Mouse (Mus musculus): ENCODE data around the gene Nbas. TPM values are rescaled to one million over a fixed set of nuclear protein-coding genes. Genes with fewer than 3 reads are reported as not detected.

The Nbas gene
- 14.6 and 15.0 TPM in 2 replicates for polyA plus RNA-seq (2015; fragmentation: Nextera tagmentation; extraction: Ambion mirVana)

DNA sequence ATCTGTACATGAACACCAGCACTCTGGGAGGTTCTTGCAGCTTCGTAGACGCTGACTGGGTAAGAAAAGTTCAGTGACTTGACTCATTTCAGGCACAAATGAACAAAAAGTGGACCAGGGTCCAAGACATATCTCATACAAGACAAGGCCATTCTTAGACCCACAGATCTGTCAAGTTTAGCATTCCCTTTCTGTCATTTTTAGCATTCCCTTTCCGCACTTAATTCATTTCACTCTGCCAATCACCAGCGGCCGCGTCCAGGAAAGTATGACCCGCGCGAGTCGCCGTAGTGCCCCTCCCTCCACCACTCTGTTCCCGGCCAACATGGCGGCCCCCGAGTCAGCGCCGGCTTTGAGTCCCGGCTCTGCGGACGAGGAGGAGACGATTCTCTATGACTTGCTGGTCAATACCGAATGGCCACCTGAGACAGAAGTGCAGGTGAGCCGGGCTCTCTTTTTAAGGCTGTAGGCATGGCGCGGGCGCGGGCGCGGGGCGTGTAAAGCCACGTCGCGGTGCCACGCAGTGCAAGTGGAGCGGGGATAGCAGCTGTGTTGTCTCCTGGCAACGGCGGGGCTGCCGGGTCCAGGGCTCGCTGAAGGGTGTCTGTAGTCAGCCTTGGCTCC is at the start of gene Nbas:
Gene Nbas, plus strand, starts transcription at position 308 of the 624 bp plus-strand sequence.
- peak; percentile 84 for ATAC-seq (ENCODE audit: insufficient number of reproducible peaks, insufficient read depth, low FRiP score, low TSS enrichment, low read depth)
- H3K4me2 ChIP-seq, result peak within 1 kb of the TSS; percentile 78
- H3K9ac ChIP-seq, result peak within 1 kb of the TSS; percentile 83
- WGBS, result 3% methylated on average over 38 of the region's 38 CpGs
- no peaks in the 10 kb centered on the region for H3K27me3 ChIP-seq
- peak within 1 kb of the TSS; percentile 75 for H3K4me3 ChIP-seq
- H3K36me3 ChIP-seq, result no peaks in the 10 kb centered on the region
- no peaks in the 10 kb centered on the region for H3K9me3 ChIP-seq
- peaks cover 7% of the 10 kb centered on the region for H3K4me1 ChIP-seq
- no peak within 1 kb of the TSS for H3K27ac ChIP-seq

DNA sequence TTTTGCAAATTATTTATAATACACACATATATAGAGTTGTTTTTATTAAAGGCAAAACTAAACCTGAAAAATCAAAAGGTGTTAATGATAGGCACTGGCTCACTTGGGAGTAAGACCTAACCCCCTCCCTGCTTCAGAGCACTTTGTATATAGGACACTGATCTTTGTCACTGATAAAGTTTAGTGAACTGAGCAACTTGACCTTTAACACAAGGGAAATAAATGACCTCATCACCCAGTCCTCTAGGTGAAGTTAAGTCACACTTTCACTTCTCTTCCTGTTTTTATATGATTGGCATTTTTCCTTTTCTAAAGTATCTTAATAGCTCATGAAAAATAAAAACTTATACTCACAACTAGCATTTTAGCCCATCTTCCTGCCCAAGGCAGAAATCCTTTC is 26.5 kb upstream of the Nbas start:
- Histone ChIP-seq H3K9me3 (no peaks in the 10 kb centered on the region), H3K27ac (no peak overlapping the region), H3K27me3 (no peaks in the 10 kb centered on the region), H3K4me2 (no peak overlapping the region), H3K4me1 (peaks cover 4% of the 10 kb centered on the region; the same call in 1 of the 2 replicates), H3K4me3 (no peak overlapping the region), H3K9ac (no peak overlapping the region), H3K36me3 (peaks cover 56% of the 10 kb centered on the region)
- ATAC-seq (ENCODE audit: insufficient number of reproducible peaks, insufficient read depth, low FRiP score, low TSS enrichment, low read depth), result no peak

DNA sequence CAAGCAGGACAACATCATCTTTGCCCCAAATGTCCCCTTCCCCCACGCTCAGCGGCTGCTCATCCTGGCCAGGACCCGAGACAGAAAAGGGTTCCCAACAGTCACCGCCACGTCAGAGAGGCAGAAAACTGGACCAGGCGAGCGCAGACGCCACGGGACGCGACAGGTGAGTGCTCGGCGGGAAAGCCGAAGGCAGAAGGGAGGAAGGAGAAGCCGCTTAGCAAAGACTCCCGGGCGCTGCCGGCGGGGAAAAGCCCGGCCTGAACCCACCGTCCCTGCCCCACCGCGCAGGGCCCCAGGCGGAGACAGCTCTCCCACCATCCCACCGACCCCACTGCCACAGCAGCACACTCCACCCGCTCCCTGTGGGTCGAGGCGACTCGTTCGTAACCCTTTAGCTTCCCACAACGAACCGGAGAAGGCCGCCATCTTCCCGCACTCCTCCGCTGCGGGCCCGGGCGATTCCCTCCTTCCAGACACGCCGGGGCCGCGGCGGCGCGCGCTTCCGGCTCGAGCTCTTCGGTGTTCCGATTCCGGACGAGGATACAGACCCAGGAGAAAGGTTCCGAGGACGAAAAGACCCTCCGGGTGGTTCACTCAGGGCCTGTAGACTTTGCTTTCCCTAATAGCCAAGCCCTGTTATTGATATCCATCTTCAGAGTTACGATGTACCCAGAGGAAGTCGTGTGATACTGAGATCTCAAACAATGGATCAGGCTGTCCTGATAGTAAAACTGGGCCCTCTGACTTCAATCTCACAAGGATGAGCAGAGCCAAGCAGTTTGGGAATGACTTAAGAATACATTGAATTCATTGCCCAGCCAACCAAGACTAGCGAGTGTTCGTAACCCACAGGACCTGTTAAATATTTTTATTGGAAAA is 20.0 kb upstream of the Nbas start, which contains the start of gene Ddx1:
Gene Ddx1, minus strand, starts transcription at position 523 of the 882 bp plus-strand sequence.
- peak; percentile 77; the same call in 1 of the 2 replicates for ATAC-seq (ENCODE audit: insufficient number of reproducible peaks, insufficient read depth, low FRiP score, low TSS enrichment, low read depth)
- Histone ChIP-seq H3K9me3 (no peaks in the 10 kb centered on the region), H3K4me2 (peak within 1 kb of the TSS; percentile 62), H3K27me3 (no peaks in the 10 kb centered on the region), H3K4me1 (peaks cover 12% of the 10 kb centered on the region), H3K36me3 (peaks cover 9% of the 10 kb centered on the region), H3K9ac (peak within 1 kb of the TSS; percentile 94), H3K4me3 (peak within 1 kb of the TSS; percentile 84), H3K27ac (peak within 1 kb of the TSS; percentile 84)
- 3% methylated on average over 59 of the region's 59 CpGs for WGBS

DNA sequence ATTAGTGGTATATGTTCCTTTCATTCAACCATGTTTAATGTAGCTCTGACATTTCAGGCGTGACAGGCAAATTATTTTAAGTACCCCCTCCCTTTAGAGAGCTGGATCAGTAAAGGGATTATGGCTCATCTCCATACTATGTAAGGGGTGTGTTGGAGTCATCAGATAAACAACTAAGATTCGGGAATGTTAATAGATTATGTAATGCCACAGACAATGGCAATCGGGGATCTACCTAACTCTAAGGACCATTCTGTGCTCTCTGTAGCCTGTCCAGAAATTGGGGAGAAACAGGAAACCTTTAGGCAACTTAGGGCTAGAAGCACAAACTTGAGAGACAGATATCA is 19.4 kb upstream of the Nbas start:
- H3K9me3 ChIP-seq, result no peaks in the 10 kb centered on the region
- H3K27me3 ChIP-seq, result no peaks in the 10 kb centered on the region
- peaks cover 12% of the 10 kb centered on the region for H3K4me1 ChIP-seq
- WGBS, result 87% methylated on average over 3 of the region's 3 CpGs
- peak overlapping the region; percentile 62 for H3K4me2 ChIP-seq
- H3K9ac ChIP-seq, result peak overlapping the region; percentile 94
- peak overlapping the region; percentile 84 for H3K27ac ChIP-seq
- no peak for ATAC-seq (ENCODE audit: insufficient number of reproducible peaks, insufficient read depth, low FRiP score, low TSS enrichment, low read depth)
- peaks cover 5% of the 10 kb centered on the region for H3K36me3 ChIP-seq
- peak overlapping the region; percentile 84 for H3K4me3 ChIP-seq

DNA sequence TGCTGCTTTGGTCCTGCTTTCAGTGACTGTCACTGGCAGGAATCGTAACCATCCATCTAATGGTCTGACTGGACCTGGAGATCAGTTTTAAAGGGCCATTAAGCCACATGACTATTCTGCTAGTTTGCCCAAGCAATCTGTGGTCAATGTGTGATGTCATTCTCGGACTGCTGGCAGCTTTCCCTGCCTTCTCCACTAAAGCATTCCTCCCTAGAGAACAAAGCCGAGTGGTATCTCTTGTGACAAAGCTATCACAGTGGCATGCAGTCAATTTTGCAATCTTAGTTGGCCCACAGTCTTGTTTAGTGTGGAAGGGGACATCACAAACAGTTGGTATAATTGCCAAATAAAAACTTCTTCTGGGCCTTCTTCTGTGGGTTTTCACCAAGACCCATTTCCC is 13.9 kb upstream of the Nbas start:
- 51% methylated on average over 3 of the region's 3 CpGs for WGBS

DNA sequence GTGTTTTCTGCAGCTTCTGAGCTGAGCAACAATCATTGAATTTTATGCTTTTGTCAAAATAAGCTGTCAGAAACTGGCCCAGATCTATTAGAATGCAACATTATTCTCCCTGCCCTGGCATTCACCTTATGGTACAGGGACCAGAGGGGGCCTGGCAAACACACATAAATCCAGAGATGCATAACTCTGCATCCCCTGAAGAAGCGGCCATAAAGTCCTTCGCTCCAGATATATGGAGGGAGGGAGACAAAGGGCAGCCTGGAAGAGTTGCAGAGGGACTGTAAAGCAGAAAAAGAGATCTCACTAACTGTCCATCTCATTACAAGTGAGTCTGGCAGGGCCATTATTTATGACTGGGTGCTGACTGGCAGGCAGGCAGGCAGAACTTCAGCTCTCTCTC is 13.2 kb upstream of the Nbas start:
- no peak overlapping the region for H3K27ac ChIP-seq
- H3K9me3 ChIP-seq, result no peaks in the 10 kb centered on the region
- H3K4me2 ChIP-seq, result no peak overlapping the region
- no peaks in the 10 kb centered on the region for H3K4me1 ChIP-seq
- no peak for ATAC-seq (ENCODE audit: insufficient number of reproducible peaks, insufficient read depth, low FRiP score, low TSS enrichment, low read depth)
- 86% methylated on average over 2 of the region's 2 CpGs for WGBS
- no peak overlapping the region for H3K9ac ChIP-seq
- H3K4me3 ChIP-seq, result no peak overlapping the region
- no peaks in the 10 kb centered on the region for H3K36me3 ChIP-seq
- H3K27me3 ChIP-seq, result 0 out of 2 replicates have a peak, but pooled peaks cover 5% of the 10 kb centered on the region

More for the DNA sequence above, 13.9 kb upstream of the Nbas start:
- Histone ChIP-seq H3K36me3 (no peaks in the 10 kb centered on the region), H3K27ac (no peak overlapping the region), H3K4me2 (no peak overlapping the region), H3K9ac (no peak overlapping the region), H3K4me3 (no peak overlapping the region), H3K4me1 (no peaks in the 10 kb centered on the region), H3K27me3 (0 out of 2 replicates have a peak, but pooled peaks cover 5% of the 10 kb centered on the region), H3K9me3 (no peaks in the 10 kb centered on the region)
- no peak for ATAC-seq (ENCODE audit: insufficient number of reproducible peaks, insufficient read depth, low FRiP score, low TSS enrichment, low read depth)

DNA sequence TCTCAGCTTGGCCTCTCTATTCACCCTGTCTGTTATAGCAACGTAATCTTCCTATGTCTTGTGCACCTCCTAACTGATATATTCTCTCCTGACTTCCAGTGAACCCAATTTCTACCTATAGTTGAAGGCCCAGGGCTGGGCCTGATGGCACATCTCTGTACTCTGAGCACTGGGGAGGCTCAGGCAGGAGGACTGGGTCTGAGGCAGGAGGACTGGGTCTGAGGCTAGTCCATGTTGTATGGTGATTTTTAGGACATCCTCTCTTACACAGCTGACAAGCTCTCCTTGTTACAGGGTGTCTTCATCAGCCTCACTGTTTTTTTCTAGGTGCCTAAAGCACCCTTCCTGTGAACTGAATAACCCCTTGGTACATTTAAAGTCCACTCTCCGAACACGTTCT is 521 bp upstream of the Nbas start:
- Histone ChIP-seq H3K27me3 (no peaks in the 10 kb centered on the region), H3K36me3 (no peaks in the 10 kb centered on the region), H3K27ac (no peak overlapping the region), H3K4me1 (peaks cover 7% of the 10 kb centered on the region), H3K4me2 (peak overlapping the region; percentile 78), H3K9me3 (no peaks in the 10 kb centered on the region), H3K4me3 (peak overlapping the region; percentile 75), H3K9ac (peak overlapping the region; percentile 83; the same call in 1 of the 2 replicates)
- ATAC-seq (ENCODE audit: insufficient number of reproducible peaks, insufficient read depth, low FRiP score, low TSS enrichment, low read depth), result peak; percentile 8; the same call in 1 of the 2 replicates
- 56% methylated on average over 3 of the region's 3 CpGs for WGBS

DNA sequence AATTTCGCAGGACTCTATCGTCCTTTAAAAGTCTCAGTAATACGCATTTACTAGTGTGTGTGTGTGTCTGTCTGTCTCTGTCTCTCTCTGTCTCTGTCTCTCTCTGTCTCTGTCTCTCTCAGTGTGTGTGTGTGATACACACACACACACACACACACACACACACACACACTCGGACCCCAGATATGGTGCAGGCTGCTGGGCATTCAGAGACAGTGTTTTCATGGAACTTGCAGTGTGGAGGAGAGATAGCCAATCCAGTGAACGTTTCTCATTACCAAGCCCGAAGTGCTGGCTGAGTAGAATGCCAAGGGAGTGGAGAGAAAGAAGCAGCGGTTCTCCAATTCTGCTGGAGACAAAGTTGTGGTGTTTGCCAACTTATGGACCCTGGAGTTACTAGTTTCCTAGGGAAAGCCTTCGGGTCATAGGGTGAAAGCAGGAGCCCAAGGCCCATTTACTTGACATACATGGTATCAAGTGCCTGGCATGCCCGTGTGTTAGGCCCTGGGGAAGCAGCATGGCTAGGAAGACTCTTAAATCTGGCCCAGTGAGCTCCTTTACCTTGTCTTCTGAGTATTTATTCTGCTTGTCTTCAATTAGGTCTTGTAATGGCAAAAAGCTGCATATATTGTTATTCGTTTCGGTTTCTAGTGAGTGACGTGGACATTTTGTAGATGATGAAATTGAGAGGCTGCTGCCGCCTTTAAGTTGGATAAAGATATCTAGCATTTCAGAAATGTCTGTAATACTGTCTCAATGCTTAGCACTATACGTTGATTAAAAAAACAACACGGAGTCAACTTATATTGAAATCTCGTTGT is 847 bp downstream of the Nbas start:
- peaks cover 7% of the 10 kb centered on the region for H3K4me1 ChIP-seq
- no peaks in the 10 kb centered on the region for H3K9me3 ChIP-seq
- peak overlapping the region; percentile 75 for H3K4me3 ChIP-seq
- no peak for ATAC-seq (ENCODE audit: insufficient number of reproducible peaks, insufficient read depth, low FRiP score, low TSS enrichment, low read depth)
- no peak overlapping the region for H3K27ac ChIP-seq
- H3K36me3 ChIP-seq, result peaks cover 6% of the 10 kb centered on the region; the same call in 1 of the 2 replicates
- H3K27me3 ChIP-seq, result no peaks in the 10 kb centered on the region
- peak overlapping the region; percentile 78 for H3K4me2 ChIP-seq
- 43% methylated on average over 16 of the region's 16 CpGs for whole genome bisulfite sequencing
- H3K9ac ChIP-seq, result peak overlapping the region; percentile 83

DNA sequence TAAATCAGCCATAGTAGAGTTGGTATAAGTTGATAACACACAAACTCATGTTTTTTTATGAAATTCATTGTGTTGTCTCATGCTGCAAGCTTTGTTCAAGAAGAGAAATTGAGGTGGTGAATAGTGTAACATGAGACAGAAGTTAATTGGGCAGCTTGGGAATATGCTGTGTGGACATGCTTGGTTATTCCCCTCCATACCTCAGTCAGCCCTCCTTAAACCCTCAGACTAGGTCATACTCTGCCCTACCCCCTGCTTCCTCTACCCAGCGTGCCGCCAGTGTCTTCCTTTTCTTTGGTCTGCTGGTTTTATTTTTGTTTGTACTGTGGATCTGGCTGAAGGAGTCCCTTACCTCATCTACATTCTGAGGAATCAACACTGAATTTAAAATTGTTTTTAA is 22.5 kb downstream of the Nbas start:
- peaks cover 5% of the 10 kb centered on the region; the same call in 1 of the 2 replicates for H3K4me1 ChIP-seq
- no peak overlapping the region for H3K4me2 ChIP-seq
- no peak for ATAC-seq (ENCODE audit: insufficient number of reproducible peaks, insufficient read depth, low FRiP score, low TSS enrichment, low read depth)
- H3K4me3 ChIP-seq, result no peak overlapping the region
- no peak overlapping the region for H3K27ac ChIP-seq
- WGBS, result 65% methylated on average over 2 of the region's 2 CpGs
- no peaks in the 10 kb centered on the region for H3K9me3 ChIP-seq
- H3K27me3 ChIP-seq, result no peaks in the 10 kb centered on the region
- H3K9ac ChIP-seq, result no peak overlapping the region
- H3K36me3 ChIP-seq, result peaks cover 18% of the 10 kb centered on the region; the same call in 1 of the 2 replicates

DNA sequence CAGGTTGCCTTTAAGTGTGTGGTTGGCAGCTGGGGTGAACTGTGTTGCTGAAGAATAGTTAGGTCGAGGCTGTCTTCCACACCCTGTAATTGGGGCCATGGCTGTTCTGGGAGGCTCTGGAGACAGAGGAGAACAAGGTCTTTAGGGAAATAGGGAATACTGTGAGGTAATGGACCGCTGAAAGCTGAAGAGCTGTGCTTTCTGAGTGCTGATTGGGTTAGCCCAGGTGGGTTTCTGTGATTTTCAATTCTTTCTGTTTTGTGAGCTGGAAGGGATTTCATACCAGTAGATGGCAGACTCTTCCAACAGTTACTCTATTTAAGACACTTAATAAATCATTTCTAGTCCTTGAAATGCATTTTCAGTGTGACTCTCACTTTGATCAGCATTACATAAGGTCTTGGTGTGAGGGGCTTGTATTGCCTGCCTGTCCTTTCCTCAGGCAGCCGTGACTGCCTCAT is 24.5 kb downstream of the Nbas start:
- no peak overlapping the region for H3K4me2 ChIP-seq
- WGBS, result 38% methylated on average over 3 of the region's 3 CpGs
- no peak overlapping the region for H3K27ac ChIP-seq
- H3K36me3 ChIP-seq, result peaks cover 11% of the 10 kb centered on the region; the same call in 1 of the 2 replicates
- no peak for ATAC-seq (ENCODE audit: insufficient number of reproducible peaks, insufficient read depth, low FRiP score, low TSS enrichment, low read depth)
- no peaks in the 10 kb centered on the region for H3K27me3 ChIP-seq
- no peaks in the 10 kb centered on the region for H3K9me3 ChIP-seq
- no peak overlapping the region for H3K9ac ChIP-seq
- H3K4me3 ChIP-seq, result no peak overlapping the region
- H3K4me1 ChIP-seq, result peaks cover 5% of the 10 kb centered on the region; the same call in 1 of the 2 replicates

DNA sequence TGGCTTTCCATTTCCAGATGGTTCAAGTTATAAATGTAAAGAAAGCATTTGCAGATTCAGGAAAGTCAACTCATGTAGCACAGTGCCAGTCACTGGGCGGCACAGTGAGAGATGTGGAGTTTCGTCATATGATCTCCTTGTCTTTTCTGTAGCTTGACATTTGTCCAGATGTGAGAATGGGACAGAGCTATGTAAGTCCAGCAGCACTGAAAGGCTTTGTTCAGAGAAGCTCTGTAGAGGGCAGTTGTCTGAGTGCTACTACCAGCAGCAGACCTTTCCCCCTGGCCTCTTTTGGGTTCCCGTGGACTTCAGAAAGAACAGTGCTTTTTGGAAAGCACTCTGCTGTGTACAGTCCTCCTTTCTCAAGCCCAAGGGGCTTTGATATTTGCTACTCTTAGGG is 34.1 kb downstream of the Nbas start:
- Histone ChIP-seq H3K4me3 (no peak overlapping the region), H3K36me3 (peaks cover 19% of the 10 kb centered on the region), H3K27ac (no peak overlapping the region), H3K9me3 (no peaks in the 10 kb centered on the region), H3K27me3 (no peaks in the 10 kb centered on the region), H3K4me1 (peaks cover 6% of the 10 kb centered on the region; the same call in 1 of the 2 replicates), H3K4me2 (no peak overlapping the region), H3K9ac (no peak overlapping the region; the same call in 1 of the 2 replicates)
- no peak for ATAC-seq (ENCODE audit: insufficient number of reproducible peaks, insufficient read depth, low FRiP score, low TSS enrichment, low read depth)
- WGBS, result 39% methylated on average over 3 of the region's 3 CpGs

Measured in embryonic facial prominence, embryonic 13.5 days (tissue).